Mouse (Mus musculus) liver, adult 2 months (tissue): ENCODE measurements around the gene Hmga1b.

Source experiments
- CTCF ChIP-seq: fragments of 200-500 bp; IDR thresholded peaks from 2 replicates; pipeline ENCODE4 v1.5.1; 2011; ENCODE audit warnings: low read depth, low read length, control low read depth
- POLR2A ChIP-seq: fragments of 200-500 bp; IDR thresholded peaks from 2 replicates; pipeline ENCODE4 v1.6.1; 2011; ENCODE audit warnings: low read length, control low read depth; ENCODE audit not compliant: insufficient read depth; ENCODE audit errors: extremely low read depth

DNA sequence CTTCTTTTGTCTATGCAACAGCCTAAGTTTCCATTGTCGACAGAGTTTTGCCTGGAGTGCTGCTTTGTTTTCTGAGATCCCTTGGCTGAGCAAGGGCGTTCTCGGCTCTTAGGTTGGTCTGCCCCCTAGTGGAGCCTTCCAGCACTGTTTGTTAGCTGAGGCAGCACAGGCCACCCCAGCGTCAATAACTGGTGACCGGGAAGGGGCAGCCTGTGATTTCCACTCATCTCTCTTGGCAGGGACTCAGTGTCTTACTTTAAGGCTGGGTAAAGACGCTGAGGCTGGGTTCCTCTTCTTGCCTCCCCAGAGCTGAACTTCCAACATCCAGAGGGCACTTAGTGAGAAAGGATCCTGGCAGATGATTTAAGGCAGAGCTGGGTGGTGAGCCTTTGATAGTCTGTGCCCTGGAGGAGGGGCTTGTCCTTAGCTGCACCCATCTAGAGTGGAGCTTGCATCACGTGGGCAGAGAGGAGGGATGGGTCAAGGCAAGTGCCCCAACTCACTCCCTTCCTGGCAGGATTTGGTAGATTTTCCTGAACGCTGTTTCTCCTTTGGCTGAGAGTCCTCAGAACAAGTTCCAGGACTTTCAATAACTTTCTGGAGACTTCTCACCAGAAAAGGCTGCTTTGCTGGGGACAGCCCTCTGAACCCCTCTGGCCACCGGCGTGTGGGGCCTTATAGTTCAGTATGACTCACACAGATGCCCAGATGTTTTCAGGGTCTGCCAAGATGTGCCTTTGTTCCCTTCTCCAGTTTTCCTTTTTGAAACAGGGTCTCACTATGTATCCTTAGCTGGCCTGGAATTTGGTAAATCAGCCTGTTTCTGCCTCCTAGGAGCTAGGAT, 37.7 kb downstream of the Hmga1b start:
- peak; percentile 97 for TF ChIP-seq CTCF
- no peak for TF ChIP-seq POLR2A
